In the genomic region with DNA sequence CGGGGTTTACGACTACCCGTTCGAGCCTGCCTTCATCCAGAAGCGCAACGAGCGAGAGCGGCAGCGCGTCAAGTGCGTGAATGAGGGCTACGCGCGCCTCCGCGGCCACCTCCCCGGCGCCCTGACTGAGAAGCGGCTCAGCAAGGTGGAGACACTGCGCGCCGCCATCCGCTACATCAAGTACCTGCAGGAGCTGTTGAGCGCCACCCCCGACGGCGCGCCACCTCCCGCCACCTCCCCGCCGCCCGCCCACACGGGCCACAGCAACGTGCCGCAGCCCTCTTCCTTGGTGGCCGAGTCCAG, we compare ENCODE assay signal across 10 mouse cellular contexts. TPM values are rescaled to one million over a fixed set of nuclear protein-coding genes. Genes with fewer than 3 reads are reported as not detected.
A peak's percentile ranks its signal among the peaks of the same experiment; 100 is the strongest.
DNase-seq lines count a peak whose midpoint lies in the region; ATAC-seq and TF ChIP-seq lines count a peak whose summit lies in the region.
"Had no signal": no experiment of that assay in that cellular context is flagged by ENCODE, and none has a peak within 500 bp of the region (broad histone marks: within the 10 kb centered on the region; RNA-seq: fewer than 3 reads in every experiment).

No protein-coding gene starts in this region.

- peak overlapping the region; percentile 53 for H3K4me3 ChIP-seq in heart, embryonic 10.5 days
- peak overlapping the region; percentile 40 for H3K4me3 ChIP-seq in forebrain, embryonic 13.5 days
- peak overlapping the region; percentile 39 for H3K4me3 ChIP-seq in limb, embryonic 13.5 days
- peak overlapping the region; percentile 35 for H3K4me3 ChIP-seq in midbrain, postnatal 0 days (ENCODE audit: low read depth, low read length)

- no peaks in the 10 kb centered on the region for H3K36me3 ChIP-seq in heart, embryonic 10.5 days
- no peaks in the 10 kb centered on the region for H3K36me3 ChIP-seq in forebrain, embryonic 13.5 days (ENCODE audit: poor library complexity, severe bottlenecking)
- H3K36me3 ChIP-seq in limb, embryonic 13.5 days = no peaks in the 10 kb centered on the region
- no peaks in the 10 kb centered on the region for H3K36me3 ChIP-seq in midbrain, postnatal 0 days (ENCODE audit: insufficient read depth, low read length)

- ATAC-seq in forebrain, embryonic 13.5 days = peak; percentile 57
- peak; percentile 21; the same call in 1 of the 2 replicates for ATAC-seq in limb, embryonic 13.5 days (ENCODE audit: low FRiP score, low read depth)
- ATAC-seq in midbrain, postnatal 0 days (ENCODE audit: low FRiP score) = peak; percentile 8

- no peak for TF ChIP-seq CTCF in midbrain, postnatal 0 days (IDR thresholded peaks at IDR 0.05)

- peaks cover 64% of the 10 kb centered on the region for H3K27me3 ChIP-seq in heart, embryonic 10.5 days (ENCODE audit: insufficient read depth, poor library complexity, severe bottlenecking)
- H3K27me3 ChIP-seq in forebrain, embryonic 13.5 days = peaks cover 45% of the 10 kb centered on the region
- H3K27me3 ChIP-seq in limb, embryonic 13.5 days = peaks cover 64% of the 10 kb centered on the region
- H3K27me3 ChIP-seq in midbrain, postnatal 0 days (ENCODE audit: insufficient read depth, low read length) = peaks cover 23% of the 10 kb centered on the region

- H3K9ac ChIP-seq in forebrain, embryonic 13.5 days = peak overlapping the region; percentile 52
- H3K9ac ChIP-seq in limb, embryonic 13.5 days = peak overlapping the region; percentile 53; the same call in 1 of the 2 replicates
- peak overlapping the region; percentile 50 for H3K9ac ChIP-seq in midbrain, postnatal 0 days (replicated peaks; ENCODE audit: low read length, poor library complexity, severe bottlenecking)

- WGBS in heart, embryonic 10.5 days = 2% methylated on average over 36 of the region's 36 CpGs
- WGBS in forebrain, embryonic 13.5 days = 0% methylated on average over 35 of the region's 36 CpGs
- 2% methylated on average over 36 of the region's 36 CpGs for WGBS in limb, embryonic 13.5 days
- WGBS in midbrain, postnatal 0 days = 1% methylated on average over 35 of the region's 36 CpGs

- H3K9me3 ChIP-seq in heart, embryonic 10.5 days = no peaks in the 10 kb centered on the region
- H3K9me3 ChIP-seq in forebrain, embryonic 13.5 days (replicated peaks) = no peaks in the 10 kb centered on the region
- H3K9me3 ChIP-seq in limb, embryonic 13.5 days = no peaks in the 10 kb centered on the region
- no peaks in the 10 kb centered on the region for H3K9me3 ChIP-seq in midbrain, postnatal 0 days (ENCODE audit: low read length)

- intact Hi-C loops in heart, postnatal 36 days (cut with DNase I) = loop anchor here (10.0 kb wide), 1 partner anchor 474 kb away; no protein-coding TSS in a partner anchor
- intact Hi-C loops in left cerebral cortex, postnatal 4 days (cut with DNase I) = loop anchor here (2.0 to 5.0 kb wide), 2 partner anchors 82 to 411 kb away; no protein-coding TSS in a partner anchor

- peaks cover 41% of the 10 kb centered on the region for H3K4me1 ChIP-seq in heart, embryonic 10.5 days
- H3K4me1 ChIP-seq in forebrain, embryonic 13.5 days = peaks cover 18% of the 10 kb centered on the region
- peaks cover 9% of the 10 kb centered on the region for H3K4me1 ChIP-seq in limb, embryonic 13.5 days
- H3K4me1 ChIP-seq in midbrain, postnatal 0 days (ENCODE audit: insufficient read depth, low read length) = peaks cover 2% of the 10 kb centered on the region; the same call in 1 of the 2 replicates

- DNase-seq in heart, embryonic 10.5 days (ENCODE audit: low spot score) = no peak
- no peak for DNase-seq in heart, postnatal 36 days
- DNase-seq in ES-CJ7 (ENCODE audit: low read depth, low spot score) = peak; percentile 50
- DNase-seq in midbrain, postnatal 0 days (ENCODE audit: low spot score) = peak; percentile 27
- peak; percentile 34 for DNase-seq in thymus, postnatal 25 days
- no peak for DNase-seq in left cerebral cortex, postnatal 4 days

- peak overlapping the region; percentile 5; the same call in 1 of the 2 replicates for H3K27ac ChIP-seq in heart, embryonic 10.5 days
- no peak overlapping the region for H3K27ac ChIP-seq in forebrain, embryonic 13.5 days
- no peak overlapping the region for H3K27ac ChIP-seq in limb, embryonic 13.5 days
- H3K27ac ChIP-seq in midbrain, postnatal 0 days (ENCODE audit: low read depth, low read length) = no peak overlapping the region

- peak overlapping the region; percentile 70 for H3K4me2 ChIP-seq in forebrain, embryonic 13.5 days
- peak overlapping the region; percentile 68 for H3K4me2 ChIP-seq in limb, embryonic 13.5 days (replicated peaks)
- peak overlapping the region; percentile 54 for H3K4me2 ChIP-seq in midbrain, postnatal 0 days (ENCODE audit: low read depth, low read length, poor library complexity, severe bottlenecking)

RNA-seq across cellular contexts. Expression of gene Ascl5, which starts 0.4 kb away (rescaled TPM):
- polyA plus RNA-seq in heart, embryonic 10.5 days (2016; fragmentation: Nextera tagmentation; extraction: Ambion mirVana) = not detected in 2 replicates
- not detected for total RNA-seq in heart, postnatal 36 days (2021)
- not detected in 2 replicates for polyA plus RNA-seq in forebrain, embryonic 13.5 days (2015; fragmentation: Nextera tagmentation; extraction: Ambion mirVana)
- not detected in 2 replicates for polyA plus RNA-seq in limb, embryonic 13.5 days (2015; fragmentation: Nextera tagmentation; extraction: Ambion mirVana)
- total RNA-seq in midbrain, postnatal 0 days (2014; rRNA removed) = 3.0 TPM in 1 of 2 replicates, not detected in the other
- 0.30 TPM in 1 of 2 replicates, not detected in the other for polyA plus RNA-seq in midbrain, postnatal 0 days (2015; fragmentation: Nextera tagmentation; extraction: Ambion mirVana)
- 1 to 10 TPM; 1.2 to 1.3 TPM for total RNA-seq in left cerebral cortex, postnatal 4 days (2021)
- polyA plus RNA-seq: gonadal fat pad, adult 2 months; Patski had no signal

RNA-seq across cellular contexts. Expression of gene Cacna1s, which starts 1.6 kb away (rescaled TPM):
- polyA plus RNA-seq in heart, embryonic 10.5 days (2016; fragmentation: Nextera tagmentation; extraction: Ambion mirVana) = 1.3 and 1.6 TPM in 2 replicates
- 1 to 10 TPM; 3.4 to 5.7 TPM for total RNA-seq in heart, postnatal 36 days (2021)
- 0.31 TPM in 1 of 2 replicates, not detected in the other for polyA plus RNA-seq in forebrain, embryonic 13.5 days (2015; fragmentation: Nextera tagmentation; extraction: Ambion mirVana)
- 4.2 and 5.0 TPM in 2 replicates for polyA plus RNA-seq in limb, embryonic 13.5 days (2015; fragmentation: Nextera tagmentation; extraction: Ambion mirVana)
- total RNA-seq in midbrain, postnatal 0 days (2014; rRNA removed) = 0.42 and 0.71 TPM in 2 replicates
- polyA plus RNA-seq in midbrain, postnatal 0 days (2015; fragmentation: Nextera tagmentation; extraction: Ambion mirVana) = 0.57 and 0.59 TPM in 2 replicates
- total RNA-seq in left cerebral cortex, postnatal 4 days (2021) = under 1 TPM; 0.60 to 0.95 TPM
- polyA plus RNA-seq: Patski had no signal

RNA-seq across cellular contexts. Expression of gene Tmem9, which starts 43.0 kb away (rescaled TPM):
- 155 and 166 TPM in 2 replicates for polyA plus RNA-seq in heart, embryonic 10.5 days (2016; fragmentation: Nextera tagmentation; extraction: Ambion mirVana)
- total RNA-seq in heart, postnatal 36 days (2021) = 10 to 100 TPM; 16.1 to 19.4 TPM
- polyA plus RNA-seq in forebrain, embryonic 13.5 days (2015; fragmentation: Nextera tagmentation; extraction: Ambion mirVana) = 130 and 149 TPM in 2 replicates
- polyA plus RNA-seq in limb, embryonic 13.5 days (2015; fragmentation: Nextera tagmentation; extraction: Ambion mirVana) = 214 and 215 TPM in 2 replicates
- 110 and 119 TPM in 2 replicates for total RNA-seq in midbrain, postnatal 0 days (2014; rRNA removed)
- 172 and 188 TPM in 2 replicates for polyA plus RNA-seq in midbrain, postnatal 0 days (2015; fragmentation: Nextera tagmentation; extraction: Ambion mirVana)
- total RNA-seq in left cerebral cortex, postnatal 4 days (2021) = 10 to 100 TPM; 64.2 to 77.1 TPM

RNA-seq across cellular contexts. Expression of gene Igfn1, which starts 44.8 kb away (rescaled TPM):
- polyA plus RNA-seq in heart, embryonic 10.5 days (2016; fragmentation: Nextera tagmentation; extraction: Ambion mirVana) = not detected in 2 replicates
- not detected for total RNA-seq in heart, postnatal 36 days (2021)
- polyA plus RNA-seq in forebrain, embryonic 13.5 days (2015; fragmentation: Nextera tagmentation; extraction: Ambion mirVana) = not detected in 2 replicates
- polyA plus RNA-seq in limb, embryonic 13.5 days (2015; fragmentation: Nextera tagmentation; extraction: Ambion mirVana) = 0.09 TPM in 1 of 2 replicates, not detected in the other
- total RNA-seq in midbrain, postnatal 0 days (2014; rRNA removed) = 0.22 TPM in 1 of 2 replicates, not detected in the other
- not detected in 2 replicates for polyA plus RNA-seq in midbrain, postnatal 0 days (2015; fragmentation: Nextera tagmentation; extraction: Ambion mirVana)
- under 1 TPM; 0.08 to 0.10 TPM for total RNA-seq in left cerebral cortex, postnatal 4 days (2021)
- polyA plus RNA-seq: Patski had no signal

Comparison
In these comparisons a context has a peak if more than half of its experiments do, and no peak if none do; other contexts are left out.
1. DNase-seq: peak in ES-CJ7 (single experiment), midbrain, postnatal 0 days (single experiment) and thymus, postnatal 25 days (single experiment); none in heart, embryonic 10.5 days (single experiment), heart, postnatal 36 days (0 of 2) and left cerebral cortex, postnatal 4 days (single experiment).
2. Peak in every context shown above with its lines, with median percentiles within 50 percentile points of each other: H3K4me3 ChIP-seq, ATAC-seq, H3K4me2 ChIP-seq and H3K9ac ChIP-seq.